Mouse (Mus musculus) lung, postnatal 0 days (tissue): ENCODE measurements around the gene Akap6. TPM values are rescaled to one million over a fixed set of nuclear protein-coding genes. Genes with fewer than 3 reads are reported as not detected.
A peak's percentile ranks its signal among the peaks of the same experiment; 100 is the strongest.

Experiments used
- ATAC-seq: fragments of 200-750 bp; cut with Nextera tagmentation; 2 replicates; pipeline ENCODE4 v1.8.0; 2017; ENCODE audit warnings: moderate library complexity
- DNase-seq: peaks from one replicate; pipeline ENCODE4 v3.0.0-alpha.2; 2016; ENCODE audit warnings: low spot score
- H3K27ac ChIP-seq: fragments of 300-500 bp; sonication (generic); 2 replicates; pipeline ENCODE4 v1.5.1; 2014; ENCODE audit warnings: antibody characterized with exemption, mild to moderate bottlenecking, low read length, mixed read lengths
- H3K27me3 ChIP-seq: fragments of 300-500 bp; sonication (generic); replicated peaks from 2 replicates; pipeline ENCODE4 v1.6.1; 2014; ENCODE audit warnings: low read length, mixed read lengths; ENCODE audit not compliant: insufficient read depth
- H3K36me3 ChIP-seq: fragments of 300-500 bp; sonication (generic); 2 replicates; pipeline ENCODE4 v1.6.1; 2014; ENCODE audit warnings: low read length, mixed read lengths; ENCODE audit not compliant: insufficient read depth
- H3K4me1 ChIP-seq: fragments of 300-500 bp; sonication (generic); 2 replicates; pipeline ENCODE4 v1.6.1; 2014; ENCODE audit warnings: antibody characterized with exemption, low read depth, low read length, mixed read lengths; ENCODE audit not compliant: insufficient read depth
- H3K4me2 ChIP-seq: fragments of 300-500 bp; sonication (generic); replicated peaks from 2 replicates; pipeline ENCODE4 v1.6.1; 2014; ENCODE audit warnings: low read depth, mild to moderate bottlenecking, low read length, moderate library complexity, mixed read lengths
- H3K4me3 ChIP-seq: fragments of 300-500 bp; sonication (generic); 2 replicates; pipeline ENCODE4 v1.5.1; 2014; ENCODE audit warnings: low read depth, low read length
- H3K9ac ChIP-seq: fragments of 300-500 bp; sonication (generic); replicated peaks from 2 replicates; pipeline ENCODE4 v1.6.1; 2014; ENCODE audit warnings: low read depth, mild to moderate bottlenecking
- H3K9me3 ChIP-seq: fragments of 300-500 bp; sonication (generic); 2 replicates; pipeline ENCODE4 v1.6.1; 2016; ENCODE audit warnings: low read length, mixed read lengths
- CTCF ChIP-seq: IDR thresholded peaks from 2 replicates; pipeline ENCODE4 v1.5.1; 2016; ENCODE audit warnings: antibody characterized with exemption, mild to moderate bottlenecking
- EP300 ChIP-seq: IDR thresholded peaks from 2 replicates; pipeline ENCODE4 v1.6.1; 2016; ENCODE audit warnings: antibody characterized with exemption, mild to moderate bottlenecking, control low read depth
- WGBS: fragments of 180-500 bp; shearing (Covaris S2); extraction: QIAGEN DNeasy Blood & Tissue Kit; methylation state at CpG from one replicate; pipeline ENCODE4 v1.1.7; 2014; 5-methylcytosine and 5-hydroxymethylcytosine counted together
- polyA plus RNA-seq: library from polyadenylated mRNA; unstranded; fragments of >200 nt; fragmentation: Nextera tagmentation; extraction: Ambion mirVana; gene quantifications from 2 replicates; pipeline ENCODE4 v1.2.1, GENCODE M21; 2015

Gene Akap6
- polyA plus RNA-seq, 1 experiment from 2014 or later = 0.12 TPM

- H3K4me2 ChIP-seq = no peak overlapping the region
- H3K4me3 ChIP-seq = no peak overlapping the region
- no peaks in the 10 kb centered on the region for H3K4me1 ChIP-seq
- ATAC-seq = no peak
- H3K36me3 ChIP-seq = no peaks in the 10 kb centered on the region
- 16% methylated on average over 8 of the region's 8 CpGs for WGBS
- H3K27me3 ChIP-seq = no peaks in the 10 kb centered on the region
- peak; percentile 48 for DNase-seq
- no peaks in the 10 kb centered on the region for H3K9me3 ChIP-seq
- H3K27ac ChIP-seq = no peak overlapping the region
- H3K9ac ChIP-seq = no peak overlapping the region
- TF ChIP-seq EP300 (no peak), CTCF (peak; percentile 94)
Measured at GRCm38 (mm10) chr12:52910819-52911218, 211.6 kb downstream of the Akap6 start.

GRCm38 (mm10) chr12:52918939-52919338 lies 219.8 kb downstream of the Akap6 start:
- Histone ChIP-seq H3K9ac (no peak overlapping the region), H3K9me3 (no peaks in the 10 kb centered on the region), H3K4me1 (no peaks in the 10 kb centered on the region), H3K4me2 (no peak overlapping the region), H3K27me3 (no peaks in the 10 kb centered on the region), H3K36me3 (no peaks in the 10 kb centered on the region), H3K4me3 (no peak overlapping the region), H3K27ac (no peak overlapping the region)
- peak; percentile 11 for DNase-seq
- 25% methylated on average over 11 of the region's 11 CpGs for WGBS
- no peak for ATAC-seq
- TF ChIP-seq EP300 = no peak
- peak; percentile 78 for TF ChIP-seq CTCF

GRCm38 (mm10) chr12:52922510-52922909 lies 223.3 kb downstream of the Akap6 start:
- H3K9me3 ChIP-seq = no peaks in the 10 kb centered on the region
- H3K4me2 ChIP-seq = no peak overlapping the region
- H3K4me3 ChIP-seq = no peak overlapping the region
- TF ChIP-seq EP300 = no peak
- H3K9ac ChIP-seq = no peak overlapping the region
- 81% methylated on average over 6 of the region's 6 CpGs for WGBS
- H3K4me1 ChIP-seq = no peaks in the 10 kb centered on the region
- H3K36me3 ChIP-seq = no peaks in the 10 kb centered on the region
- no peak overlapping the region for H3K27ac ChIP-seq
- ATAC-seq (no peak), DNase-seq (no peak)
- H3K27me3 ChIP-seq = no peaks in the 10 kb centered on the region

GRCm38 (mm10) chr12:52925448-52925847 lies 226.3 kb downstream of the Akap6 start:
- WGBS = 59% methylated on average over 4 of the region's 4 CpGs
- ATAC-seq = no peak
- TF ChIP-seq EP300 (no peak), CTCF (no peak)
- no peak overlapping the region for H3K4me3 ChIP-seq
- H3K4me1 ChIP-seq = no peaks in the 10 kb centered on the region
- no peak for DNase-seq
- H3K9ac ChIP-seq = no peak overlapping the region
- H3K36me3 ChIP-seq = no peaks in the 10 kb centered on the region
- no peak overlapping the region for H3K4me2 ChIP-seq
- H3K27me3 ChIP-seq = no peaks in the 10 kb centered on the region
- H3K9me3 ChIP-seq = no peaks in the 10 kb centered on the region
- H3K27ac ChIP-seq = no peak overlapping the region

- Histone ChIP-seq H3K27ac (no peak overlapping the region), H3K9ac (no peak overlapping the region), H3K36me3 (no peaks in the 10 kb centered on the region), H3K4me3 (no peak overlapping the region), H3K4me2 (no peak overlapping the region), H3K4me1 (no peaks in the 10 kb centered on the region), H3K9me3 (no peaks in the 10 kb centered on the region), H3K27me3 (no peaks in the 10 kb centered on the region)
- ATAC-seq (no peak), DNase-seq (no peak)
- 66% methylated on average over 6 of the region's 13 CpGs for WGBS
- TF ChIP-seq CTCF = no peak
- TF ChIP-seq EP300 = no peak
Measured at GRCm38 (mm10) chr12:52933832-52934231, 234.6 kb downstream of the Akap6 start.

GRCm38 (mm10) chr12:52934989-52935388 lies 235.8 kb downstream of the Akap6 start:
- Histone ChIP-seq H3K4me2 (no peak overlapping the region), H3K4me1 (no peaks in the 10 kb centered on the region), H3K27me3 (no peaks in the 10 kb centered on the region), H3K27ac (no peak overlapping the region), H3K9me3 (no peaks in the 10 kb centered on the region), H3K4me3 (no peak overlapping the region), H3K36me3 (no peaks in the 10 kb centered on the region), H3K9ac (no peak overlapping the region)
- TF ChIP-seq CTCF (peak; percentile 29; the same call in 1 of the 2 replicates), EP300 (no peak)
- no peak for ATAC-seq
- 98% methylated on average over 3 of the region's 3 CpGs for WGBS
- no peak for DNase-seq

- H3K9me3 ChIP-seq = no peaks in the 10 kb centered on the region
- ATAC-seq (no peak), DNase-seq (no peak)
- H3K27me3 ChIP-seq = no peaks in the 10 kb centered on the region
- H3K4me1 ChIP-seq = no peaks in the 10 kb centered on the region
- no peak overlapping the region for H3K27ac ChIP-seq
- no peak overlapping the region for H3K9ac ChIP-seq
- H3K36me3 ChIP-seq = no peaks in the 10 kb centered on the region
- TF ChIP-seq EP300 (no peak), CTCF (no peak)
- no peak overlapping the region for H3K4me2 ChIP-seq
- 77% methylated on average over 5 of the region's 5 CpGs for WGBS
- H3K4me3 ChIP-seq = no peak overlapping the region
Measured at GRCm38 (mm10) chr12:52938786-52939185, 239.6 kb downstream of the Akap6 start.
